Mouse (Mus musculus): ENCODE data around the gene Nuak2.
"Not testable (repeated sequence)": the region's sequence is repeated elsewhere in the genome, so short reads cannot be mapped to it uniquely, and the experiment has no call there.

The Nuak2 gene

DNA sequence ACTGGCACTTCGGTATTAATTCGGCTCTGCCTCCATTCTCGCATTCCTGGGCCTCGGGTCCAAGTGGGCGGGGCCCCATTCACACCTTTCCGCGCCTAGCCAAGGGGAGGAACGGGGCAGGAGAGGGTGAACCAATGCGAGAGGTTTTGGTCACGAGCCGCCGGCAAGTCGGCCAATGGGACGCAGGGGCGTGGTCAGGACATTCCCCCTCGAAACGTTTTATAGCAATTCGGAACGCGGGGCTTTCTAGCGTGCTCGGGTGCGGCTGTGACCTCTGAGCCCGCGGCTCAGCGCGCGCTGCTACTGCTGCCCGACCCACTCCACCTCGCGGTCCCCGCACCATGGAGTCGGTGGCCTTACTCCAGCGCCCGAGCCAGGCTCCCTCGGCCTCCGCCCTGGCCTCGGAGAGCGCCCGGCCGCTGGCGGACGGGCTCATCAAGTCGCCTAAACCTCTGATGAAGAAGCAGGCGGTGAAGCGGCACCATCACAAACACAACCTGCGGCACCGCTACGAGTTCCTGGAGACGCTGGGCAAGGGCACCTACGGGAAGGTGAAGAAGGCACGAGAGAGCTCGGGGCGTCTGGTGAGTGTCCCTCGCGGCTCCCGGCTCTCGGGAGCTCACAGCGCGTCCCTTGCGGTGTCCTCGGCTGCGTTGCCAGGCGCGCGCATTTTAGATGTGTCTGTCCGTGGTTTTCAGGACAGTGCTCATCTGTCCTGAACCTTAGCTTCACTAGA, at the start of gene Nuak2:
Gene Nuak2 (plus strand): TSS at position 238 of the 736 bp plus-strand sequence.
- DNase-seq (ENCODE audit: low spot score) = peak; percentile 74

DNA sequence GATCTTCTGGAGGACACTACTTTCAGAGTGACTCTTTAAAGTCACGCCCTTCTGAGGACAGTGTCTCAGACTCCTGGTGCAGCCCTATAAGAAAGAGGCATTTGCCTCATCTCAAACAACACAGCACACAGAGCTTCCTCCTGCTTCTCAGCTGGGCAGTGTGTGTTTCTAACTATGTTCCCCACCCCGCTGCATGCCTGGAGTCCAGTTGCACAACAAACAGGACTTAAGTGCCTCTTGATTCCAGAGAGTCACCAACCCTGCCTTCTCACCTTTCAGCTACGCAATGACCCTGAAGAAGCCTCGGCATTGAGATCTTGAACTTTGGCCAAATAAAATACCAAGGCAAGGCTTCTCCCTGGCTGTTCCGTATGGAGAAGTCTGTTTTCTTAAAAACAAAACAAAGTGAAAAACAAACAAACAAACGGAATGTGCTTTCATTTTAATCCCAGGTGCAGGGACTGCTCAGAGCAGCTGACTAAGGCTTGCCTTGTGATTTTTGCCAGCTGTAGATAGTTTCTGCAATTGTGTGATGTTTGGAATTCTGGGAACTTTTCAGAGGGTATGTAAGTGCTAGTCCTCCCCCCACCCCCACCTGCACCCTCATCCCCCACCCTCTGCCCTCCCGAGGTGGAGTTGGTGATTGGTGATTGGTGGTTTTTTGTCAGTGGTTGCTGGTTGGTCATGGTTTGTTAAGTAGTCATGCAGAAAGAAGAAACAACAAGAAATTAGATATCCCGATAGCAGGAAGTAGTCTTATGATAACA, 49.0 kb upstream of the Nuak2 start:
- DNase-seq (ENCODE audit: low spot score) = no peak

DNA sequence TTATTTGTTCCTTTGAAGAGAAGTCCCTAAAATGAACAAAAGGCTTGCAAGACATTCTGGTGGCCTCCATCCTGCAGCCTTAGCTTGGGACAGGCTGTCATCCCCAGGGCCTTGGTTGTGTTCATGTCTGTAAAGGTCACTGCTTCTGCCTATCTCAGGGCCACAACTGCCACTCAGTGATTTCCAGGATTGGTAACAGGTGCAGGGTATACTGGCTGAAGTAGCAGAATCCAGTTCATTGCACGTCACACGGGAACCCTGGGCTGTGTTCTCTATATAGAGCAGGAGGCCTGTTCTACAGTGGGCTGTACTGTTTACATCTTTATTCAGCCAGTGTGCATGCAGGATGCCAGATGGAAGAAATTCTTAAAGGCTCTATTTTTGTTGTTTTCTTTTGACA, 48.0 kb upstream of the Nuak2 start:
- DNase-seq (ENCODE audit: low spot score) = no peak

DNA sequence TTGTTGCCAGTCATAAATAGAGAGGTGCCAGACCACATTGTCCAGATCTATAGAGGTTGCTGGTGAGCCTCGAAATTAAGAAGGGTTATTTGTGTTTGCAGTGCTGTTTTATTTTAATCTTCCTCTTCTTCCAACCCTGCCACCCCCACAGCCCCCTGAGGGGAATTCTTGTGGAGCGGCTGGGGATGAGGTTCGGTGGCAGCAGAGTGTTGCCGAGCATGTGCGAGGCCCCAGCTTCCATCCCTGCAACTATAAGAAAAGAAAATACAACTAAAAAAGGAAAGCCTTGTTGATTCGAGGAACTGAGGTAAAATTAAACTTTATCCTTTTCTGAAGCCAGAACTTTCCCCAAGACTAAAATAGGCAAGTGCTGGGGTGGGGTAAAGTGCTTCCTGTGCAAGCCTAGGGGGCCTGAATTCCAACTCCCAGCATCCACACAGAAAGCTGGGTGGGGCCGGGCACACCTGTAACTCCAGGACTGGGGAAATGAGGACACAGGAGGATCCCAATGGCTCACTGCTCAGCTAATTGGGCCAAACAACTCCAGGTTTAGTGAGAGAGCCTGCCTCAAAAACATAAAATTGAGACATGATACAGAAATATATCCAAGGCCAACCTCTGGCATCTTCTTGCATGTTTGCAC, 47.4 kb upstream of the Nuak2 start:
- no peak for DNase-seq (ENCODE audit: low spot score)

DNA sequence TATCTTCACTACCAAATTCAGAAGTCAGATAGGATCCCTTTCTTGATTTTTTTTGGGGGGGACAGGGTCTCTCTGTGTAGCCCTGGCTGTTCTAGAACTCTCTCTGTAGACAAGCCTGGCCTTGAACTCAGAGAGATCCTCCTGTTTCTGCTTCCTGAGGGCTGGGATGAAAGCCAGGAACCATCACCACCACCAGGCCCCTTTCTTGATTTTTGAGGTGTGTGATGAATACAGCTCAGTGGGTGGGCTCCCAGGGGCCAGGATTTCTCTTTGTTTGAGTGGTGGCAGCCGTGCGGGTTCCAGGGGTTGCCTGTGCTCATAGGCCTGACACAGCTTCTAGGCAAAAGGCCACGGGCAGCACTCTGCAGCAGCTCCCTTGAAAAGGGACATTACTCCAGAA, 44.7 kb upstream of the Nuak2 start:
- no peak for DNase-seq (ENCODE audit: low spot score)

DNA sequence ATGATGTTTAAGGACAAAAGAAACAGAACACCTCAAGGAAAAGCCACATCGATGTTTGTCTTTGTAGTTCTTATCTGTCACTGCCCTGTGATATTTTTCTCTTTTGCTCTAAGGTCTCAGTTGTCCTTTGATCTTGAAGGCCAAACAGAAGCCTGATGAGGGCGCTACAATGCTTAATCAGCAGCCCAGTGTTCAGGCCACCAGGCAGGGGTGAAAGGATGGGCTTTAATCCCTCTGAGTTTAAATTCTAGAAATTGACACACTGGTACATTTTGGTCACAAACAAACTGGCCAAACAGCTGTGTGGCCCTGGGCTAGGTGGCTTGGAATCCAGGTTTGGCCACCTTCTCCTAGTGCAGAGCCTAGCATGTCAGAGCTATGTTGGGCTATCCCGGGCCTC, 39.2 kb upstream of the Nuak2 start:
- no peak for DNase-seq (ENCODE audit: low spot score)

DNA sequence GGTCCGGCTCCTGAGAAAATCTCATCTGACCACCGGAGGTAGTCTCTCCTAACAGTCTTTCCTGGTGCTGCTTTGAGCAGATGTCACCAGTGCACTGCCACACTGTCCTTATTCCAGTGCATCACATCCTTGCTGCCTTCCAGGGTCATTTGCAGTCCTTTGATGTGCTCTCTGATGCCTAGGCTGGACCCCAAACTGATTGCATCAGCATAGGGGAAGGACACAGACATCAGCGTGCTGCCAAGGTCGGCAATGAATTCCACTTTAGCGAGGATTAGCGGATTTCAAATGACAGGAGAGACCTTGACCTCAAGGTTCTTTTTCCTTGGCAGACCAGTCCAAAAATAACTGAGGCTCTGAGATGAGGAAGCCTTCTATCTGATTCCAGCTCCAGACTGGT, 38.8 kb upstream of the Nuak2 start:
- DNase-seq (ENCODE audit: low spot score) = no peak

DNA sequence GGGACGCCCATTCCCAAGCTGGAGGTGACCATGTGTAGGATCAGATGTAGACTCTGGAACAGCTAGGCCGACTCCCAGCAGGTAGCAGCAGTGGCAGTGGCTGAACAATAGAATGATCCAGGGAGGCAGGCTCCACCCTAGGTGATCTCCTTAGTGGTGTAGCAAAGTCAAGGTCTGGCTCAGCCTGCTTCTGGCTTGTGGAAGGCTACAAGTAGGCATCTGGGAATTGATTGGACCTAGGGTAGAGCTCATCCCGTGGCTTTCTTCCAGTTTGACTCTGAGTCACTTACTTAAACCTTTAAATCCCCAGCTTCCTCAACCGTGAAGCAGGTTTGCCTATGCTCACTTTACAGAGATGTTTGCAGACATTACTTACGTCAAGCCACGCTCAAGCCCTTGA, 35.3 kb upstream of the Nuak2 start:
- DNase-seq (ENCODE audit: low spot score) = not testable (repeated sequence)

- no peak for DNase-seq (ENCODE audit: low spot score)
Observed at GRCm38 (mm10) chr1:132281523-132282176, 34.3 kb upstream of the Nuak2 start.

GRCm38 (mm10) chr1:132282177-132282536, 33.8 kb upstream of the Nuak2 start:
- DNase-seq (ENCODE audit: low spot score) = no peak

- no peak for DNase-seq (ENCODE audit: low spot score)
Observed at GRCm38 (mm10) chr1:132283018-132283417, 32.9 kb upstream of the Nuak2 start.

GRCm38 (mm10) chr1:132286735-132287134, 29.2 kb upstream of the Nuak2 start:
- DNase-seq (ENCODE audit: low spot score) = no peak

DNA sequence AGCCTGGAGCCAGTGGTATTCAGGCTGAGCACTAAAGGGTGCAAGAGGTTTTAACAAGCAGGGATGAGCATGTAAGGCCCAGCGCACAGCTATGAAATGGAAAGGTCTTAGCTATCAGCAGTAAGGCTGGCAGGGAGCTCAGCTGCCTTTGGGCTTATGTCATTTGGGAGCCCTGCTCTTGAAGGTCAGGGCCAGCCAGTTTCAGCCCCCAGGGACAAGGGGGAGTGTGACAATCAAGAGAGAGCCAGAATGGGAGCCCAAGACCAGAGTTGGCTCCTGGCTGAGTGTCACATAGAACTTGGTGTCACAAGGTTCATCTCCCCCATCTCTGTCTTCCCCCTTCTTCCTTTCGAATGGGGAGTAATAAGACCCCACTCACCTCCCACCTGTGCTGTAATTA, 28.5 kb upstream of the Nuak2 start:
- DNase-seq (ENCODE audit: low spot score) = no peak

- no peak for DNase-seq (ENCODE audit: low spot score)
Observed at GRCm38 (mm10) chr1:132287991-132288451, 27.9 kb upstream of the Nuak2 start.

DNA sequence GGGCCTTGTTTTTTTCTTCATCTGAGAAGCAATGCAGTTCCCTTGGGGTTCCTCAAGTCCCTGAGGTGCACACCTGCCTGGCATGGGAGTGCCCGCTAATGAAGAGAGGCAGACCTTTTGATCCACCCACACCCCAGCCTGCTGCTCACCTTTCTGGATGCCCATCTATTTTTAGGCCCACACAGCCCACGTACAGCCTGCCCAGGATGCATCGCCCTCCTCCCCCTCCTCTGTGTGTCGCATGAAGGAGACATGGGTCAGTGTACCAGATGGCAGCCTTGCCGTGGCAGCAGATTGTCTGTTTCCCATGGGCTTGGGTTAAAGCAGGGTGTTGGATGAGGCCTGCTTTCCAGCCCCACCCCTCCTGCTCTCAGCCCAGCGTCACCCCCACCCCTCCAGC, 26.0 kb upstream of the Nuak2 start:
- no peak for DNase-seq (ENCODE audit: low spot score)

DNA sequence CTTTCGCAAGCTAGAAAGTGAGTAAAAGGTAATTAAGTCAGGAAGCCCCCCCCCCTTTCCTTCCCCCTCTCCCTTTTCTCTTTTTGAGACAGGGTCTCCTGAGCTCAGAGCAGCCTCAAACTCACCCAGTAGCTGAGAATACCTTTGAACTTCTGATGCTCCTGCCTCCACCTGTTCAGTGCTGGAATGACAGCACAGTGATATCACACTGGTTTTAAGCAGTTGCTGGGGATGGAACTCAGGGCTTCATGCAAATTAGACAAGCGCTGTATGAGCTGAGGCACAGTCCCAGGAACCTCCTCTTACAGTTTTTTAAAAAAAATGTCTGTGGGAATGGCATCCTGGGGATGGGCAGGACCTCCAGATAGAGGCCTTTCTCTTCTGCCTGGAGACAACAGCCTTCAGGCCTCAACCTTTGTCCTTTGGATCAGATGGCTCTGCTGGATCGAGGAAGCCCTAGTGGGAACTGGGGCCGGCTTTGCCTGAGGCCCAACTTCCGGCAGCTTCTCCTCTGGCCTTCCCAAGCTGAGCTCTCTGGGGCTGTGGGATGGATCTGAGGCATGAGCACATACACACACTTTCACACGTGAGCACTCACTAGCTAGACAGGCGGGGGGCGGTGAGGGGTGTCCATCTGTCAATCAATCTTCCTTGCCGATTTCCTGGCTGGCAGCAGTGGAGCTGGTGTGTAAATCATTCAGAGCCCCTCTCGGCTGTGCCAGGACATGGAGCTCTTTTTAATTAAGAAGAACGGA, 24.8 kb upstream of the Nuak2 start:
- no peak for DNase-seq (ENCODE audit: low spot score)

GRCm38 (mm10) chr1:132291706-132292105, 24.2 kb upstream of the Nuak2 start:
- DNase-seq (ENCODE audit: low spot score) = no peak

GRCm38 (mm10) chr1:132292318-132293129, 23.4 kb upstream of the Nuak2 start:
- no peak for DNase-seq (ENCODE audit: low spot score)

DNA sequence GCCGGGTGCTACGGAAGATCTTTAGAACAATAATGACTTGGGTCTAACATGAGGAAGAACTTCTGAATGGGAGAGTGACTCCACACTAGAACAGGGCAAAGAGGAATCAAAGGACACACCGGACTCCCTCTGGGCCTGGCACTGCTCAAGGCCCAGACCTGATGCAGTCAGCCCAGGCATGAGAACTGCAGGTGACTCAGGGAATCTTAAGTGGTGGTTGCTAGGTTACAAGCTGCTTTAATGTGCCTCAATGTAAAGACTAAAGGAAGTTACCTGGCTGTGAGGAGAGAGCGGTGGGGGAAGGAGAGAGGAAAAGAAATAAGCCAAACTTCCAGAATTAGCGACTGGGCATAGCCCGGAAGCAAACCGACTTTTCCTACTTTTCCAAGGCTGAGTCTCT, 20.4 kb upstream of the Nuak2 start:
- DNase-seq (ENCODE audit: low spot score) = no peak

GRCm38 (mm10) chr1:132296051-132296450, 19.9 kb upstream of the Nuak2 start:
- DNase-seq (ENCODE audit: low spot score) = no peak

GRCm38 (mm10) chr1:132298425-132298800, 17.5 kb upstream of the Nuak2 start, which contains the start of gene Klhdc8a:
Klhdc8a (plus strand) TSS chr1:132298626.
- DNase-seq (ENCODE audit: low spot score) = no peak

Measured in spleen, adult 12 weeks (tissue).